Mouse (Mus musculus): ENCODE data around the gene Ccdc96.

DNA sequence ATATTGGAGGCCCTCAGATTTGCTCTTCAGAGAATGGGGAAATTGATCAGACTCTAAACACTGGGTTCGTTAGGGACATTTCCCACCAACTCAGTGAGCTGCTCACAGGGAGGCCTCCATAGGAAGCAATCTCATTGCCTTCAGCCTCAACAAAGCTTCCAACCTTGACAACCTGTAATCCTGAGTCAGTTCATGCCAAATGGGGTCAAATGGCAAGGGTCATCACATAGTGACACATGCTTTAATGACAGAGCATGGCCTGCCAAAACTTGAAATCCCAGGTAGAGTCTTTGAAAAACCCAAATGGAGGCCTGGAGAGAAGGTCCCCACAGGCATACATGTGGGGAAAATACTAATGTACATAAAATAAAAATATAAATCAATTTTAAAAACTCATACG lies 42.5 kb downstream of the Ccdc96 start:
- TF ChIP-seq CTCF (IDR thresholded peaks at IDR 0.05; ENCODE audit: borderline replicate concordance, insufficient read depth, low read length) (no peak), POLR2A (IDR thresholded peaks at IDR 0.05; ENCODE audit: low read depth, low read length) (no peak)

Measured in embryonic fibroblast, embryonic 13.5 days (primary cell).